Mouse (Mus musculus): ENCODE data around the gene Rtl5. TPM values are rescaled to one million over a fixed set of nuclear protein-coding genes. Genes with fewer than 3 reads are reported as not detected.

Gene Rtl5
- polyA plus RNA-seq, 1 experiment from 2014 or later = 0.43 TPM

- H3K27ac ChIP-seq (ENCODE audit: low read depth, low read length) = no peak overlapping the region
- no peak for ATAC-seq
- WGBS = 73% methylated on average over 7 of the region's 7 CpGs
These were observed 23.3 kb upstream of the Rtl5 start for GRCm38 (mm10) chrX:102094381-102094904.

GRCm38 (mm10) chrX:102090605-102091004 is 19.5 kb upstream of the Rtl5 start:
- 63% methylated on average over 3 of the region's 3 CpGs for WGBS

More at GRCm38 (mm10) chrX:102094381-102094904, 23.3 kb upstream of the Rtl5 start:
- Histone ChIP-seq H3K36me3 (ENCODE audit: control insufficient read depth, insufficient read depth) (no peaks in the 10 kb centered on the region), H3K9me3 (ENCODE audit: control insufficient read depth) (no peaks in the 10 kb centered on the region), H3K4me3 (ENCODE audit: low read depth, low read length) (no peak overlapping the region), H3K4me2 (replicated peaks; ENCODE audit: low read depth) (no peak overlapping the region), H3K27me3 (replicated peaks; ENCODE audit: control insufficient read depth, insufficient read depth, low read length) (no peaks in the 10 kb centered on the region), H3K4me1 (replicated peaks; ENCODE audit: control insufficient read depth, insufficient read depth, low read length) (no peaks in the 10 kb centered on the region), H3K9ac (ENCODE audit: low read depth, low read length) (no peak overlapping the region)
- TF ChIP-seq CTCF (IDR thresholded peaks at IDR 0.05; ENCODE audit: low read depth) = no peak

DNA sequence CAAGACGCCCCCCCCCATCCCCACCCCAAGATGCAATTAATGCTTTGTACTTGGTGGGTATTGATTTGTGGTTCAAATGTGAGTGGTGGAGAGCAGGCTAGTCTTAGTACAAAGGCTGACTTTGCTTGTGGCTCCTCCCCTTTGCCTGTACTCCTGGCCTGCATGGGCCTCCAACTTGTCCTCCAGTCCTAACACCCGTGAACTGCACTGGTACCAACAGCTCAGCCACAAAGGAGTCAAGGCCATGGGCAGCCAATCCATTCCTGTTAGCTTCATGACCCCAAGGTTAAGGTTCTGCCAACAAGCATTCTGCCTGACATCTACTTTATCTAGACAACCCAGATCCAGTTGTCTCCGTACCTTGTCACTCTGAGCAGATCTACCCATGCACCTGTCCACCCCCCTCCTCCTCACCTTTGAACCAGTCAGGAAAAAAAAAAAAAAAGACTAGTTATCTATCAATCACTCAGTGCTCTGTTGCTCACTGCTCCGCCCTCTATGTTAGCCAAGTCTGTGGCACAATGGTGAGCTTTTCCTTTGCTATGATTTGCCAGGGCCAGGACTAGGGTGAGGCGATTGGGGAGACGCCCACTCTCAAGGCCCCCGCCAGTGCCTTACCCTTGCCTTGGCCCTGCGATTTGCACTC is 14.8 kb upstream of the Rtl5 start:
- Histone ChIP-seq H3K4me2 (replicated peaks; ENCODE audit: low read depth) (no peak overlapping the region), H3K27me3 (replicated peaks; ENCODE audit: control insufficient read depth, insufficient read depth, low read length) (no peaks in the 10 kb centered on the region), H3K27ac (ENCODE audit: low read depth, low read length) (no peak overlapping the region; the same call in 1 of the 2 replicates), H3K9ac (ENCODE audit: low read depth, low read length) (no peak overlapping the region), H3K36me3 (ENCODE audit: control insufficient read depth, insufficient read depth) (no peaks in the 10 kb centered on the region), H3K4me1 (replicated peaks; ENCODE audit: control insufficient read depth, insufficient read depth, low read length) (no peaks in the 10 kb centered on the region), H3K4me3 (ENCODE audit: low read depth, low read length) (no peak overlapping the region), H3K9me3 (ENCODE audit: control insufficient read depth) (no peaks in the 10 kb centered on the region)
- peak; percentile 93 for ATAC-seq
- no peak for TF ChIP-seq CTCF (IDR thresholded peaks at IDR 0.05; ENCODE audit: low read depth)
- 62% methylated on average over 8 of the region's 8 CpGs for WGBS

More at GRCm38 (mm10) chrX:102090605-102091004, 19.5 kb upstream of the Rtl5 start:
- no peaks in the 10 kb centered on the region for H3K4me1 ChIP-seq (replicated peaks; ENCODE audit: control insufficient read depth, insufficient read depth, low read length)
- no peaks in the 10 kb centered on the region for H3K36me3 ChIP-seq (ENCODE audit: control insufficient read depth, insufficient read depth)
- no peaks in the 10 kb centered on the region for H3K9me3 ChIP-seq (ENCODE audit: control insufficient read depth)
- no peak overlapping the region for H3K27ac ChIP-seq (ENCODE audit: low read depth, low read length)
- H3K4me2 ChIP-seq (replicated peaks; ENCODE audit: low read depth) = no peak overlapping the region
- no peak overlapping the region for H3K9ac ChIP-seq (ENCODE audit: low read depth, low read length)
- ATAC-seq = no peak
- TF ChIP-seq CTCF (IDR thresholded peaks at IDR 0.05; ENCODE audit: low read depth) = no peak
- no peaks in the 10 kb centered on the region for H3K27me3 ChIP-seq (replicated peaks; ENCODE audit: control insufficient read depth, insufficient read depth, low read length)
- H3K4me3 ChIP-seq (ENCODE audit: low read depth, low read length) = no peak overlapping the region

DNA sequence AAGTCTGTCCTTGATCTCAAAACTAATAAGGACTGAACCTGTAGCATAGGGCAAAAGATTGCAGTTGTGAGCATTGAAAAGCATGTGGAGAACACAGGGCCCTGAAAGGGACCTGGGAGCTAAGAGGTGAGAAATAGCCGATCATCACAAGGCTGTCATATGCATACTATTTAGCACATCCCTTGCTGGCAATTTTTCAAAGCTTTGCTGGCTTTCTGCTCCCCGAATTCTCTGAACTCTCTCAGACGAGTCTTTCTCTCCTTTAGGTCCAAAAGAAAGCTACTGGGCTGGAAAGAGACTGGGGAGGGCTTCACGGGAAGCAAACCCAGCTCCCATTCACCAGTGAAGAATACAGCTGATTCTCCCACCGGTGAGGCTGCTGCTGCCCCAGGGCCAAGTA is 11.2 kb upstream of the Rtl5 start:
- no peak for ATAC-seq
- H3K4me2 ChIP-seq (replicated peaks; ENCODE audit: low read depth) = no peak overlapping the region
- no peak overlapping the region for H3K9ac ChIP-seq (ENCODE audit: low read depth, low read length)
- TF ChIP-seq CTCF (IDR thresholded peaks at IDR 0.05; ENCODE audit: low read depth) = no peak
- H3K27me3 ChIP-seq (replicated peaks; ENCODE audit: control insufficient read depth, insufficient read depth, low read length) = no peaks in the 10 kb centered on the region
- H3K9me3 ChIP-seq (ENCODE audit: control insufficient read depth) = no peaks in the 10 kb centered on the region
- no peak overlapping the region for H3K27ac ChIP-seq (ENCODE audit: low read depth, low read length)
- H3K4me3 ChIP-seq (ENCODE audit: low read depth, low read length) = no peak overlapping the region
- no peaks in the 10 kb centered on the region for H3K36me3 ChIP-seq (ENCODE audit: control insufficient read depth, insufficient read depth)
- no peaks in the 10 kb centered on the region for H3K4me1 ChIP-seq (replicated peaks; ENCODE audit: control insufficient read depth, insufficient read depth, low read length)
- WGBS = 61% methylated on average over 5 of the region's 5 CpGs

- Histone ChIP-seq H3K4me1 (replicated peaks; ENCODE audit: control insufficient read depth, insufficient read depth, low read length) (no peaks in the 10 kb centered on the region), H3K36me3 (ENCODE audit: control insufficient read depth, insufficient read depth) (no peaks in the 10 kb centered on the region), H3K27me3 (replicated peaks; ENCODE audit: control insufficient read depth, insufficient read depth, low read length) (no peaks in the 10 kb centered on the region), H3K9me3 (ENCODE audit: control insufficient read depth) (no peaks in the 10 kb centered on the region), H3K4me2 (replicated peaks; ENCODE audit: low read depth) (no peak overlapping the region), H3K4me3 (ENCODE audit: low read depth, low read length) (no peak overlapping the region), H3K9ac (ENCODE audit: low read depth, low read length) (no peak overlapping the region), H3K27ac (ENCODE audit: low read depth, low read length) (no peak overlapping the region)
- TF ChIP-seq CTCF (IDR thresholded peaks at IDR 0.05; ENCODE audit: low read depth) = no peak
- ATAC-seq = no peak
- WGBS = 45% methylated on average over 7 of the region's 7 CpGs
These were observed 10.6 kb upstream of the Rtl5 start for GRCm38 (mm10) chrX:102081573-102082279.

DNA sequence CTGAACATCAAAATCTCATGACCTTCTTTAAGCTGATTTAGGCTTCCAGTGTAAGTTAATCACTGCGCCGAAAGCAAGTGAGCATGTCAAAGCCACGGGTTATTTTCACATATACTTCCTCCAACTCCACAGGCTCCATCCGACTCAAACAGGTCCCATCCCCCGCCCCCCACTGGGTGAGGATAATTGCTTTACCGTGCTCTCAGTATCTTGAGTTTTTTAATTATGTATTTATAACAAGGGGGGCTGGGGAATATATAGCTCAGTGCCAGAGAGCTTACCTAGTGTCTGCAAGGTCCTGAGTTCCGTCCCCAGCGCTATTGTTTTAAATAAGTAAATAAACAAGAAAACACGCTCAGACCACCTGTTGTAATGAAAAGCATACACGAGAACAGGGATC is 10.0 kb upstream of the Rtl5 start:
- Histone ChIP-seq H3K9ac (ENCODE audit: low read depth, low read length) (no peak overlapping the region), H3K27me3 (replicated peaks; ENCODE audit: control insufficient read depth, insufficient read depth, low read length) (no peaks in the 10 kb centered on the region), H3K4me2 (replicated peaks; ENCODE audit: low read depth) (no peak overlapping the region), H3K4me1 (replicated peaks; ENCODE audit: control insufficient read depth, insufficient read depth, low read length) (no peaks in the 10 kb centered on the region), H3K27ac (ENCODE audit: low read depth, low read length) (no peak overlapping the region), H3K4me3 (ENCODE audit: low read depth, low read length) (no peak overlapping the region), H3K9me3 (ENCODE audit: control insufficient read depth) (no peaks in the 10 kb centered on the region), H3K36me3 (ENCODE audit: control insufficient read depth, insufficient read depth) (no peaks in the 10 kb centered on the region)
- WGBS = 52% methylated on average over 10 of the region's 10 CpGs
- no peak for TF ChIP-seq CTCF (IDR thresholded peaks at IDR 0.05; ENCODE audit: low read depth)
- ATAC-seq = no peak

Measured in intestine, postnatal 0 days (tissue).